Mouse (Mus musculus): ENCODE measurements at regions not wholly inside any gene's neighbourhood (a gene's known extent, or its start where the extent isn't known, plus 50 kb on each side); places are given as distances from the start of the nearest gene placed in this dataset.
A peak's percentile ranks its signal among the peaks of the same experiment; 100 is the strongest.

GRCm38 (mm10) chr3:21512081-21512480, 564.4 kb upstream of the Tbl1xr1 start:
- no peak for DNase-seq (ENCODE audit: low read depth, low spot score)

GRCm38 (mm10) chr3:21524426-21524937, 552.0 kb upstream of the Tbl1xr1 start:
- DNase-seq (ENCODE audit: low read depth, low spot score) = no peak

GRCm38 (mm10) chr3:21530862-21531261, 545.6 kb upstream of the Tbl1xr1 start:
- DNase-seq (ENCODE audit: low read depth, low spot score) = no peak

- no peak for DNase-seq (ENCODE audit: low read depth, low spot score)
These were observed 537.3 kb upstream of the Tbl1xr1 start for GRCm38 (mm10) chr3:21539138-21539537.

GRCm38 (mm10) chr3:21544456-21544855, 532.0 kb upstream of the Tbl1xr1 start:
- DNase-seq (ENCODE audit: low read depth, low spot score) = no peak

DNA sequence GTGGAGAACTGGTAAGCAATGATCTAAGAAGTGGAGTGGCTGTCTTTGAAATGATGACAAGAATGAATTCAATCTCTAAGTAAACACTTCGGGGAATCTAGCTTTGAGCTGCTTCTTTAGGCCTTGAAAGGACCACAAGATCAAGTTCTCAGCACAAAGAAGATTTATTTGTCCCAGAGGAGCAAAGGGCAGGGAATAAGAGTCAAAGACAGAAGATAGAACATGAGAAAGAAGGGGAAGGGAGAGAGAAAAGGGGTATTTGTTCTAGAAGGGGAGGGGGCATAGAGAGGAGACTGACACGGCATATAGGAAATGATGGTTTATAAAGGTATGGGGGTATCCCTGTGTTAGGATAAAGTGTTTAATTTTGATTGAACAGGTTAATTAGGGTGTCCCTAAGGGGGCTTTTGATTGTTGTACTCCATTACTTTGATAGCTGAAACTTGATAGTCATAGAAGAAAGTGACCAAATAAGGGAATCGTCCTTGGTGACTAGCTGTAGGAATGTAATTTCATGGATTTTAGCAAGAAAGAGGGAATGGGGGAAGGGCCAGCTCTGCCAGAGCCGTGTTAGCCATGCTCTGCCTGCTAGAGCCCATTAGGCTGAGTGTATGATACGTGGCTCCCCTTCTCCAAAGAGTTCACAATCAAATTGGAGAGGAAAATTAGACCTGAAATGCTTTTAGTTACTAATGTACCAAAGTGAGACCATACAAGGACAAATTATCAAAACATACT, 531.1 kb upstream of the Tbl1xr1 start:
- DNase-seq (ENCODE audit: low read depth, low spot score) = no peak

- no peak for DNase-seq (ENCODE audit: low read depth, low spot score)
These were observed 530.0 kb upstream of the Tbl1xr1 start for GRCm38 (mm10) chr3:21546411-21546810.

DNA sequence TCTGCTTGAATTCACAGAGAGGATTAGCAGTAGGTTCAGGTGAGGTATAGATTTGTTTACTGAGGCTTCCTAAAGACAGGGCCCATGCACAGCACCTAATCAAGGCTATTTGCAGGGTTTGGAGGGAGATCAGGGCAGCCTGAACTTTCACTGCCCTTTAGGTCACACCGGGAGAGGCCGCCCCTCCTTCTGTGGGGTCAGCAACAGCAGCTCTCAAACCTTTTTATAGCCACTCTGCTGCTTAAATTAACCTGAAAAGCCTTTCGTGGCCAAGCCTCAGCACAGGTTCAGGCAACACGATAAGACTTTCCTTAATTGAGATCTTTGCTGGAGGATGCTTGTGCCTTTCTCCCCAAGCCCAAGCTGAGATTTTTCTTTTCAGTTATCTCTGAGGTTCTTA, 526.8 kb upstream of the Tbl1xr1 start:
- peak; percentile 6 for DNase-seq (ENCODE audit: low read depth, low spot score)

- DNase-seq (ENCODE audit: low read depth, low spot score) = no peak
These were observed 523.2 kb upstream of the Tbl1xr1 start for GRCm38 (mm10) chr3:21553159-21553758.

GRCm38 (mm10) chr3:21553859-21554258, 522.6 kb upstream of the Tbl1xr1 start:
- no peak for DNase-seq (ENCODE audit: low read depth, low spot score)

- DNase-seq (ENCODE audit: low read depth, low spot score) = peak; percentile 8
These were observed 518.5 kb upstream of the Tbl1xr1 start for GRCm38 (mm10) chr3:21557963-21558441.

DNA sequence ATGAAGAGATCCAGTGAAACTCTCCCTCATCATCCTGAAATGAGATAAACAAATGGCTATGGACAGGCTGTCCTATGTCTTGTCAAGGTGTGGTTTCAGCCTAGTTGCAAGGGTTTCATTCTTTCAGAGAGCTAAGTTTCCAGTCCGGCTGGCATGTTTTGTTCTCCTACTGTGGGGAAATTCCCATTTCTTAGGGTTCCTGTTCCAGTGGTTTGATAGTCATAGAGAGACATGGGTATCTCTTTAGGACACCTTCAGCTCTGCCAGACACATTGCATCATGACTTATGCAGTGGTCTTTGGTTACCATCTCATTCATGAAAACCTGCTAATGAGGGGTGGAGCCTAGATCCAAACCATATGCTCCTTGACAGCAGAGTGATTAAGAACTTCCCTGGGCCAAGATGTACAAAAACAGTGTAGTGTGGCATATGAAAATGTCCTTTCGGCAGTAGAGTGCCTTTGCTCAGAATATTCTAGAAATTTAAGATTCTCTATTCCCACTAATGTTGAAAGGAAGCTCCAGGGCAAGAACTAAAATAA, 513.6 kb upstream of the Tbl1xr1 start:
- DNase-seq (ENCODE audit: low read depth, low spot score) = no peak

DNA sequence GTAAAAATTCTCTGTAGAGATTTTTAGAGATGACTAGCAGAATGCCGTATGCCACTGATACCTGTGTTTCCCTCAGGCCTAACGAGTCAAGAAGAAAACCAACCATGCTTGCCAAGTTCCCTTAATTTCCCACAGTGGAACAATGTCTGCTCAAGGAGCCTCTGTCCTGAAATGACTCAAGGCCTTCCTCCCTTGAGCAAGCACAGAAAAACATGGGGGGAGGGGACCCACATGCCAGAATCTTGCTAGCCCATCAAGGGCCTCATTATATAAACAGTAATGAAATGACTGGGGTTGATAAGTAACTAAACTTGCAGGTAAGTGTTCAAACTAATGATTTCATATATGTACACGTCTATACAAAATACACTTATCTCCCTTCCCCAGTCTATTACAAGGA, 513.0 kb upstream of the Tbl1xr1 start:
- DNase-seq (ENCODE audit: low read depth, low spot score) = no peak

GRCm38 (mm10) chr3:21564211-21564781, 512.2 kb upstream of the Tbl1xr1 start:
- DNase-seq (ENCODE audit: low read depth, low spot score) = peak; percentile 11

DNA sequence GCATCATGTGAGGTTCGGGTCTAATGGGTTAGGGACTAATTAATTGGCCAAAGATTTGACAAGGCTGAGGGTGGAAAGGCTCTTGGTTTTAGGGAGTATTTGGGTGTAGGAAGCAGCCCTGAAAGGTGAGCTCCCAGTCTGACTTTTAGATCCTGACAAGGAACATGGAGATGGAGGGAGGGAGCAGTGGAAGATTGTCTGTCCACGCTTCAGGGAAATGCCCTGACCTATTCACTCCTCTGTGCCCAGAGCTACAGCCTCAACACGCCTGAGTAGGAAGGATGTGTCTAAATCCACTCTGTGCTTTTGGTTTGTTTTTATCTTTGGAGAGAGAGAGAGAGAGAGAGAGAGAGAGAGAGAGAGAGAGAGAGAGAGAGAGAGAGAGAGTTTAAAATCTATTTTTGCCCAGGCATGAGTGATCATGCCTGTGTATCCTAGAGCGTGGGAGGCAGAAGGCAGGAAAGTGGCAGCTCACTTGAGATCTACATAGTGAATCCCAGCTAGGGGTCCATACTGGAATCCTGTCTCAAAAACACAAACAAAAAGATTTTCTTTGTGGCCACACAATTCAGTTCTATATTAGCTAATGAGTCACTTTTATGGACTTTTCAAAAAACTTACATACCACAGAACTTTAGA, 511.5 kb upstream of the Tbl1xr1 start:
- DNase-seq (ENCODE audit: low read depth, low spot score) = no peak

- DNase-seq (ENCODE audit: low read depth, low spot score) = no peak
These were observed 506.7 kb upstream of the Tbl1xr1 start for GRCm38 (mm10) chr3:21569721-21570120.

DNA sequence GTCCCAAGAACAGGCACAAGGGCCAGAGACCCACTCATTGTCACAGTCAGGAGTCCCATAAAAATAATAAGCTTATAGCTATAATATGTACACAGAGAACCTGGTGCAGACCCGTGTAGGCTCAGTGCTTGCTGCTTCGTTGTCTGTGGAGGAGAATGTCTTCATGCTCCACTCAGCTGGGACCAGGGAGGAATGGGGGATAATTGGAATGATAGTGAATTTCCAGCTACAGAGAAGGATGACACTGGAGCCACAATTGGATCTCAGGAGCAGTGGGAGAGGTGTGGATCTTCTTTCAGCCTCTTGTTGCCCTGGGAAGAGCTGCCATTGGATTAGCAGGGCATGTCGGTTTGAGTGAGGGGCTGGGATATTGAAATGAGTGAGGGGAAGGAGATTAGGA, 497.8 kb upstream of the Tbl1xr1 start:
- DNase-seq (ENCODE audit: low read depth, low spot score) = no peak

DNA sequence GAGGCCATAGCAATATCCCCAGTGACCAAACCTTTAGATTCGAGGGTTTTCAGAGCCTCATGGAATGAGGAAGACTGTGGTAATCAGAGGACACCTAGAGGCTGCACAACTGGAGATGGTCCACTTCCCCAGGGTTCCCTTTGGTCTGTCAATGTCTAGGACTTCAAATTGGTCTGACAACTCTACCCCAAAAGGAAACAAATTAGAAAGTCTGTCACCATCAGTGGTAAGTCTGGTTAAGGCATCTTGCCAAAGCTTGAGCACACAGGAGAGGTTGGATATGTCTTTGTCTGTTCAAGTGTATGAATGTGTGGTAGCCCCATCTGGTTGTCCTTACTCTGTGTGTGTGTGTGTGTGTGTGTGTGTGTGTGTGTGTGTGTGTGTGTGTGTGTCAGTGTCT, 494.3 kb upstream of the Tbl1xr1 start:
- no peak for DNase-seq (ENCODE audit: low read depth, low spot score)

- DNase-seq (ENCODE audit: low read depth, low spot score) = no peak
These were observed 490.7 kb upstream of the Tbl1xr1 start for GRCm38 (mm10) chr3:21585767-21586166.

DNA sequence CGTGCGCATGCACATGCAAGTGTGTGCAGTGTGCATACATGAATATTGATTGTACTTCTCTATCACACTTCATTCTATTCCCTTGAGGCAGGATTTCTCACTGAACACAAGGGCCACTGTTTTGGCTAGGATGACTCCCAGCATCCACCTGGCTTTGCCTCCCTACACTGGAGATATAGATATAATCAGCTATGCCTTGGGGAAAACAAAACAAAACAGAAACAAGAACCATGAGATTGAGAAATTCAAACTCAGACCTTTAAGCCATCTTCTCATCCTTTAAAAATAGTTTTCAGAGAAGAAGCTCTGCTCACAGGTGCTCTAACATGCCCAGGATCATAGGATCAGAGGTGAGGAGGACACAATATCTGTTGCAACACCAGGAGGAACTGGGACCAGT, 469.6 kb upstream of the Tbl1xr1 start:
- DNase-seq (ENCODE audit: low read depth, low spot score) = no peak

DNA sequence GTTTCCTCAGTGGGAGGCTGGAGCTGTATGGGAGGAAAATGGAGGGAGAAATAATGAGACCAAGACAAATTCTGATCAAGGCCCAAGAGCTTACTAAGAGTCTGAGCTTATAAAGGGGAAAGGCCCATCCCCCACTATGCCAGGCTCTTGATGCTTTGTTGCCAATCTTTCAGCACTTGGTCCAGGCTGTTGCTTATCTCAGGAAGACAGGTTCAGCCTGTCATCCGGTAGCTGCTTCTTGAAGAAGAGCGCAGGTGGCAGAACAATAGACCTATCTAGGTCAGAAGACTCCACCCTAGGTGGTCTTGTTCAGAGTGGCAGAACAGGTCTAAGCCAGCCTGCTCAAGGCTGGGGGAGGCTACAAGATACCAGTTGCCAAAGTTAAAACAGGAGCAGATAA, 466.2 kb upstream of the Tbl1xr1 start:
- no peak for DNase-seq (ENCODE audit: low read depth, low spot score)

GRCm38 (mm10) chr3:21621745-21622144, 454.7 kb upstream of the Tbl1xr1 start:
- DNase-seq (ENCODE audit: low read depth, low spot score) = no peak

Data from retina, adult 2 months (tissue).